Mouse (Mus musculus): Measurements from ENCODE around the gene Asna1.

The Asna1 gene

DNA sequence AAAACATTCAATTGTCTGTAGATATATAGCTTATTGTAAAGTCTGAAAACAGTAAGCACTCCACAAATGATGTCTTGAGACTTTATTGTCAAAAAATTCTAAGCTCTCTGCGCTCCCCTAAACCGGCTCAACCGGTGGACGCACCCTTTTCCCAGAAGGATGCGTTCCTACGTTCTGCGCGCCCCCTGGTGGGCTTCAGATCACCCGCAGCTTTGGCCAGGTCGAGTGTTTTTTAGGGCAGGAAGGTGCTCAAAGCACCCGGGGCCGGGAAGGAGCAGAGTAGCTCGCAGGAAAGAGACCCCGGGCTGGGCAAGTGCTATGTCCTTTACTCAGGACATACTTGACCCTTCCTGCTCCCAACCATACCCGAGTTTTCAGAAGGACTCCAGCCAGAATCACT is 35.3 kb downstream of the Asna1 start:
- peak; percentile 98 for DNase-seq (ENCODE audit: low spot score)

- peak; percentile 73 for DNase-seq (ENCODE audit: low spot score)
Observed at GRCm38 (mm10) chr8:84989311-84989731, 35.8 kb downstream of the Asna1 start.

DNA sequence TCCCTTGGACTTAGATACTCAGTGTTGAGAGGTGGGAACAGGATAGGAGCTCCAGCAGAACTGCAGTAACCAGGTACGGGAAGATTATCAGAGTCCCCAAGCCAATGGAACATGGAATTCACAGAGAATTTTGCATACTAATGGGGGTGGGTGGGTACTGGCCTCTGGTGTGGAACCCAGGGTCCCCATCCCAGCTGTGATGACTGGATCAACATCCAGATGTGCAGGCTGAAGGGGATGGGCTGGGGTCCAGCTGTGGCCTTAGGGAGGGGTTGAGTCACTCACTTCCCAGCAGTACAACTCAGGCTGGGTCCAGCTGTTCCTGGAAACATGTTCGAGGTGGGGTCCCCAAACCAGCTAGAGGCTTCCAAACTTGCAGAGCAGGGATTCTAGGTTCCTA is 37.2 kb downstream of the Asna1 start:
- no peak for DNase-seq (ENCODE audit: low spot score)

DNA sequence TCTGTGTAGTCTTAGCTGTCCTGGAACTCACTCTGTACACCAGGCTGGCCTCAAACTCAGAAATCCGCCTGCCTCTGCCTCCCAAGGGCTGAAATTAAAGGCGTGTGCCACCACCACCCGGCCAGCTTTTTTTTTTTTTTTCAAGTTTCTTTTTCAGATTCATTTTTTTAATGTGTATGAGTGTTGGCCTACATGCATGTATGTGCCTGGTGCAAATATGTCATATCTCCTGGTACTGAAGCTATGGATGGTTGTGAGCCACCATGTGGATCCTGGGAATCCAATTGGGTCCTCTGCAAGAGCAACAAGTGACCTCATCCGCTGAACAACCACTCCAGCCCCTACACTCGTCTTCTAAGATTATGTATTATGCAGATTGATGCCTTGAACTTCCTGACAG is 37.7 kb downstream of the Asna1 start:
- DNase-seq (ENCODE audit: low spot score): no peak

DNA sequence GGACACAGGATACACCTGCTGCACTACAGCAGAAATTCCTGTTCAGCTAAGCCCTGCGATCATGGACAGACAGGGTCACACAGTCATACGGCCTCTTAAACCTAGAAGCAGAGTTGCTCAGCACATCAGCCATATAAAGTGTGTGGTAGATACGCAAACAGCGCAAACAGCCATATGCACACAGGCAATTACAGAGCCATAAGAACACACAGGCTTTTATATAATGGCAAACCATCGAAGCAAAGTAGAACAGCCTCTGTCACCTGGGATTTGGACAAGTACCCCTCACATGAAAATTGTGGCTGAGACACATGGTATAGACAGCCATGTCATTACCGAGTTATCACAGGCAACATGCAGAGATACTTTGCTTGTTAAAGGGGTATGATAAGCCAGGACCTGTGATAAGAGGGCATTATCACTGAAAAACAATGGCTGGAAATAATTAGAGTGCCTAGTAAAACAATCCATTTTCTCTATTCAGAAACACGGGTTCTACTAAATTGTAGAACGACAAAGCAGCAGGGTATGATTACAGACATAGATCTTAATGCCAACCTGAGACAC is 38.6 kb downstream of the Asna1 start:
- no peak for DNase-seq (ENCODE audit: low spot score)

- peak; percentile 86 for DNase-seq (ENCODE audit: low spot score)
Observed at GRCm38 (mm10) chr8:84985684-84986378, 39.2 kb downstream of the Asna1 start.

DNA sequence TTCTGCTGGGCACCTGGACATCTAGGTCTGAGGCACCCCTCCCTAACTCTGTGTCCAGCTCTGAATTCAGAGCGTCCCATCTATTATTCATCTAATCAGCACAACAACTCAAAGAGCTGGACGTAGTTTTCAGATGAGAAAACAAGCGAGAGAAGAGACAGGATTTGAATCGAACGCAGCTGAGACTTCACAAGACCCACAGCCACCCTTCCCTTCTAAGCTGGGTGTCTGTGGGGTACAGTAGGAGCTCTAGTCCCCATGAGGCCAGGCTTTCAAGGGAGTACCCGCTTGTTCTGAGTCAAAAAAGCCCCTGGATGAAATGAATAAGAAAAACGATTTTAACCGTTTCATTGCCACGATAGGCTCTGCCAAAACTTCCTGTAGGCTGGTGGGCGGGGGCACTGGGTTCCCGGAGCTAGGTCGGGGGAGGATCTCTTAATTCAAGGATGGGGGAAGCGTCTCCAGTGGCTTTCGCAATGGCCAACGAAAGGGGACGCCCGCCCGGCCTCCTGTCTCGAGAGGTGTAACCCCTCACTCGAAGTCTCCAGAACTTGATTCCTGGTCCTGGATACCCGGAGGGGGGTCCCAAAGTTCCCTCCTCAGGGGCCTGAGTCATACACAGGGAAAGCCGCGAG is 39.9 kb downstream of the Asna1 start:
- peak; percentile 47 for DNase-seq (ENCODE audit: low spot score)

- no peak for DNase-seq (ENCODE audit: low spot score)
Observed at GRCm38 (mm10) chr8:84984294-84985048, 40.6 kb downstream of the Asna1 start.

- DNase-seq (ENCODE audit: low spot score): no peak
Observed at GRCm38 (mm10) chr8:84982499-84983011, 42.5 kb downstream of the Asna1 start.

DNA sequence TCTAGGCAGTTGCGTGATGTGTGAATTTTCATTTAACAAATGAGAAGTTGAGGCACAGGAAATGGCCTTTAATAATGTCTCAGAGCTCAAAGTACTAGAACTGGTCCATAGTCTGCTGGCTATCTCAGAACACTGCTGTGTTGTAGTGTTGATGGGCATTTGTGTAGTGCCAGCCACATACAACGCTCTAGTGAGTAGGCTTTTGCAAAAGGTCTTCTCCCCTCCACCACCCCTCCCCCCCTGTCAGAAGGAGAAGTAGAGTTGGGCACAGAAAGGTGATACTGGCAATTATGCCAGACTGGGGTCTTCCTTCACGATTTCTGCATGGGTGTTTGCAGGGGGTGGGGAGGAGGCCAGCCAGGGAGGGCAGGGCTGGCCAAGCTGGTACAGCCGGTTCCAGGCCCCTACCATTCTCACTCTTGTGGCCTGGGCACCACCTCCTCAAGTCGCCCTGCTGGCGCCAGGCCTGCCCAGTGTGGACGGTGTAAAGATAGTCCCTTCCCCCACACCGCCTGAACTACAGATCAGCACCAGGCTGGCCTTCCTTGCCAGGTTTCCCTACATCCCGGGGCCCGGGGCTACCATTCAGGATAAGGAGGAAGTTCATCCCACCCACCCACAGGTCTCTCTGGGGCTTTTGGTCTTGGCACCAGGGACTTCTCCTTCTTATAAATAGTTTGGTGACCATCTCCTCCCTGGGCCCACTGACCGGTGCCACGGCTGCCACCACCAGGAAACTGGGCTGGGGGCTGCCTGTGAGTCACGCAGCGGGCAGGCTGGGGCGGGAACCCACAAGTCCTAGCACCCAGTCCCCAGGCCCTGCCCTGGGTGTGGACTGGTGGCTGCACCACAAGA is 43.2 kb downstream of the Asna1 start:
- peak; percentile 64 for DNase-seq (ENCODE audit: low spot score)

- peak; percentile 95 for DNase-seq (ENCODE audit: low spot score)
Observed at GRCm38 (mm10) chr8:84980622-84981358, 44.3 kb downstream of the Asna1 start.

DNA sequence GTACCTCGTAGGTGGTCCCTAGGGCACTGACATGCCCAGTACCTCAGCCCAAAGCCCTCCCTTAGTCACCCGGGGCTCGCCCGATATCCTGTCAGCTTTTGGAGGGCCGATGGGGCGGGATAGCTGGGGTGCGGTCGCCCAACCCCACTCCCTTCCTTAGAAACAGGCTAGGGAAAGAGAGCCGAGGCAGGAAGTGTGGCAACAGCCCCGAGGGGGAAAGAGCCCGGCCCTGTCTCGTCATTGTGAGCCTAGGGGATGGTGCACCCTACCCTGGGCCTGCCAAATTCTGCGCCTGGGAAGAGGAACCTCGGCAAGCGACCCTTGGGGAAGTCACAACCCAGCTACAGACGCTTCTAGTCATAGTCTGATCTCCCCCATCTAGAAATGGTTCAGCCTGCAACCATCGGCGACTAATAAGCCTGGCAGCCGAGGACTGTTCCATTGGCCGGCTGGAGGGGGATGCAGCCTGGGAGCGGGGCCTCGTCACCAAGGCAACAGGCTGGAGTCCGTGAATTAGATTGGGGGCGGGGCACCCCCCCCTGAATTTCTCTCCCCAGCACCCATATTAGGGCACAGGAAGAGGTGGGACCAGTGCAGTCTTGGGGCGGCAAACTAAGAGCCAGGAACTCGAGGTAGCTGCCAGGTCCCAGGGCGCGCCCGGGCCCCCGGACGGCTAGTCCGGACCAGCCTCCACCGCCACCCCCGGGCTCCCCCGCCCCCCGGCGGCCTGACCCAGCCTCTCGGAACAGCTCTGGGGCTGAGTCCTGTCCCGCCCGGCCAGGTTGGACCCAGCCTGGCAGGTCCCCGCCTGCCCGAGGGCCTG is 45.3 kb downstream of the Asna1 start:
- DNase-seq (ENCODE audit: low spot score): peak; percentile 98

DNA sequence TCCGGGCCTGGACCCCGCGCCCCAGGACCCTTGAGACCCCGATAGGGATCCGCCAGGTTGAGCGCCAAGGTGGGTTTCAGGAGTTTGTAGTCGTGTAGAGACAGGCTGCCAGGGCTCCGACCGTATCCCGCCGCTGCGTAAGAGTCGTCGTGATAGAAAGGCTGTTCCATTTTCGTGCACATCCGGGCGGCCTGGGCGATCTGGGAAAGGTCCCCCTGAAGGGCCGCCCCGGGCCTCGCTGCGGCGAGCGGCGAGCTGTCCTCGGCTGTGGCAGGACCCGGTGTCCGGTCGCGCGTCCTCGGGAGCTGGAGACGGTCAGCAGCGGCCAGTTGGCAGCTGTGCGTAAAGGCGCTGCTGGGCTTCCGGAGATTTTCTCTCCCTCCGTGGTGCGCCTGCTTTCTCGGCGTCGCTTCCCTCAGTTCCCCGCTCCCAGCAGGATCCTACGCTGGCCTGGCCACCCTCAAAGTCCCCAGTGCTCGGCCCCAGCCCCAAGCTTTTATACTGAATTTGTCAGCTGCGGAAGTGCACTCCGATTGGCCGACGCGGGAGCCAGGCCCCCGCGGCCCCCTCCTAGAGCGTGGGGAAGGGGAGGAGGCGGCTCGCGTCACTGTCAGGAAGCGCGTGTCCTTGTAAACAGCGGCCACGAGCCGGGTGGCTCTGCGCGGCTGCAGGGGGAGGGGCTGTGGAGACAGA is 46.7 kb downstream of the Asna1 start, which contains the start of gene Junb:
Junb (minus strand) TSS at position 471 of the 693 bp plus-strand sequence.
- peak; percentile 98 for DNase-seq (ENCODE audit: low spot score)

DNA sequence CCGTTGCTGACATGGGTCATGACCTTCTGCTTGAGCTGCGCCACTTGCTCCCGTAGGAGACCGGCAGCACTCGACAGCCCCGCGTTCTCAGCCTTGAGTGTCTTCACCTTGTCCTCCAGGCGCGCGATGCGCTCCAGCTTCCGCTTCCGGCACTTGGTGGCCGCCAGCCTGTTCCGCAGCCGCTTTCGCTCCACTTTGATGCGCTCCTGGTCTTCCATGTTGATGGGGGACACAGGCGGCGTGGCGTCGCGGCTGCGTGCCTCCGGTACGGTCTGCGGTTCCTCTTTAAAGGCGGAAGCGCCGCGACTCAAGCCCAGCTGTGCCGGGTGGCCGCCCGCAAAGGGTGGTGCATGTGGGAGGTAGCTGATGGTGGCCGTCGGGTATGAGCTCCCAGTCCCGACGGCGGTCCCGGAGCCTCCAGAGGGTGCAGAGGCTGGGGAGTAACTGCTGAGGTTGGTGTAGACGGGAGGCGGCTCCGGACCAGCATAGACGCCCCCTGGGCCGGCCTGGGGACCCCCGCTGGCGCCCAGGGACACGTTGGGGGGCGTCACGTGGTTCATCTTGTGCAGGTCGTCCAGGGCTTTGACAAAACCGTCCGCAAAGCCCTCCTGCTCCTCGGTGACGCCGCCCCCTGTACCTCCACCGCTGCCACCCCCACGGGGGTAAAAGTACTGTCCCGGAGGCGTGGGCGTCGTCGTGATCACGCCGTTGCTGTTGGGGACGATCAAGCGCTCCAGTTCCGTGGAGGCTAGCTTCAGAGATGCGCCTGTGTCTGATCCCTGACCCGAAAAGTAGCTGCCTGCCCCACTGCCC is 47.4 kb downstream of the Asna1 start:
- DNase-seq (ENCODE audit: low spot score): peak; percentile 83

GRCm38 (mm10) chr8:84976763-84977434 is 48.2 kb downstream of the Asna1 start:
- DNase-seq (ENCODE audit: low spot score): no peak

GRCm38 (mm10) chr8:84976031-84976762 is 48.9 kb downstream of the Asna1 start:
- DNase-seq (ENCODE audit: low spot score): peak; percentile 99

DNA sequence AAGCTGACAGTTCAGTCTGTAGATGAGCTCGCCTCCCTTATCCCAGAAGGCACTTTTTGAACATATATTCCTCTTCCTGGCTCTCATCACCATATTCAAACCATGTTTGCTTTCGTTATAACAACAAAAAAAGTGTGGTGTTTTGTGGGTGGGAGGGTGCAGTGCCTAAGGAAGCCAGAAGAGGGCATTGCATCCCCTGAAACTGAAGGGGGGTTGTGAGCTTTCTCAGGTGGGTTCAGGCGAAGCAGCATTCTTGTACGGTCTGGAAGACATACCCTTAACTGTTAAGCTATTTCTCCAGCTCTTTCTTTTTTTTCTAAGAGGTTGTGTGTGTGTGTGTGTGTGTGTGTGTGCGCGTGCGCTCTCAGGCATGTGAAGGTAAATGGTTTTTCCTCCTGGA is 49.6 kb downstream of the Asna1 start:
- DNase-seq (ENCODE audit: low spot score): peak; percentile 75

Measured in MN1 (cell line).